In the genomic region with DNA sequence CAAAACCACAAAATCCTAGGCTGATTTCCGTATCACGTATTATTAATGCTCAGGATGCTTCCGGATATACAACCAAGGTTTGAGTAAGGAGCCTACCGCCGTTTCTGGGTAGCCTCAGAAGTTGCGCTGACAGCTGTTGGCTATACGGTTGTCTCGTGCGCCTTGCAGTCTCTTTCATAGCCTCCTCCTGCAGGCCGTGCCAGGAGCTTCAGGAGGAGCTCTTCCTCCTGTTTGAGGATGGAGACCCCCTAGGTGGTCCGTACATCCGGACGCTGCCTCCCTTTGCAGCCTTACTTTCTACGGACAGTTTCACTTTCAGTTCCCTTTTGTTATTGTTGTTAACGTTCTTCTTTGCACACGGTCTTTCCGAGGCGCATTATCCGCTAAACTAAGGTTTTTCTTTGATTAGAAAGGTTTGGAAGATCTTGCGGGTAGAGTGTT, we compare ENCODE assay signal across 8 mouse cellular contexts. TPM values are rescaled to one million over a fixed set of nuclear protein-coding genes. Genes with fewer than 3 reads are reported as not detected.
DNase-seq lines count a peak whose midpoint lies in the region; ATAC-seq and TF ChIP-seq lines count a peak whose summit lies in the region.

No protein-coding gene starts in this region.

- H3K4me3 ChIP-seq in lung, embryonic 14.5 days (ENCODE audit: low read depth, low read length): peak overlapping the region; percentile 94
- peak overlapping the region; percentile 71 for H3K4me3 ChIP-seq in neural tube, embryonic 14.5 days (ENCODE audit: low read depth, low read length)

- ATAC-seq in lung, embryonic 14.5 days (ENCODE audit: insufficient read depth): peak; percentile 46
- peak; percentile 50 for ATAC-seq in neural tube, embryonic 14.5 days (ENCODE audit: low read depth)

- under 1% methylated on average over 20 of the region's 20 CpGs for WGBS in lung, embryonic 14.5 days
- under 1% methylated on average over 20 of the region's 20 CpGs for WGBS in neural tube, embryonic 14.5 days

- H3K9ac ChIP-seq in lung, embryonic 14.5 days: peak overlapping the region; percentile 93
- H3K9ac ChIP-seq in neural tube, embryonic 14.5 days (replicated peaks; ENCODE audit: low read depth, low read length): peak overlapping the region; percentile 99

- no peaks in the 10 kb centered on the region for H3K9me3 ChIP-seq in lung, embryonic 14.5 days (ENCODE audit: low read depth, low read length)
- H3K9me3 ChIP-seq in neural tube, embryonic 14.5 days (ENCODE audit: control insufficient read depth, low read length): no peaks in the 10 kb centered on the region

- peak; percentile 20 for DNase-seq in urinary bladder, postnatal 14 days (ENCODE audit: low spot score)
- DNase-seq in urinary bladder, postnatal 4 days (ENCODE audit: low spot score in 2 of 2): no peak
- DNase-seq in cerebellum, postnatal 14 days: peak; percentile 47 to 49
- DNase-seq in heart, adult 8-10 months (ENCODE audit: low spot score): peak; percentile 48
- peak; percentile 32 for DNase-seq in kidney, adult 9 months
- peak; percentile 76 for DNase-seq in lung, embryonic 14.5 days
- DNase-seq in yolk sac, embryonic 10.5 days (ENCODE audit: low spot score): peak; percentile 49

- peak overlapping the region; percentile 60 for H3K4me2 ChIP-seq in lung, embryonic 14.5 days
- peak overlapping the region; percentile 52 for H3K4me2 ChIP-seq in neural tube, embryonic 14.5 days (ENCODE audit: low read depth, low read length)

- peak; percentile 41; the same call in 1 of the 2 replicates for TF ChIP-seq CTCF in lung, embryonic 14.5 days (IDR thresholded peaks at IDR 0.05; ENCODE audit: low read depth)

- no peaks in the 10 kb centered on the region for H3K4me1 ChIP-seq in lung, embryonic 14.5 days (ENCODE audit: insufficient read depth)
- peaks cover 16% of the 10 kb centered on the region for H3K4me1 ChIP-seq in neural tube, embryonic 14.5 days (ENCODE audit: control insufficient read depth, insufficient read depth, low read length)

- peak overlapping the region; percentile 95 for H3K27ac ChIP-seq in lung, embryonic 14.5 days (ENCODE audit: low read depth)
- peak overlapping the region; percentile 76 for H3K27ac ChIP-seq in neural tube, embryonic 14.5 days (ENCODE audit: low read depth, low read length)

- H3K27me3 ChIP-seq in lung, embryonic 14.5 days (ENCODE audit: insufficient read depth, low read length): no peaks in the 10 kb centered on the region
- no peaks in the 10 kb centered on the region for H3K27me3 ChIP-seq in neural tube, embryonic 14.5 days (ENCODE audit: control insufficient read depth, insufficient read depth, low read length)

- peaks cover 29% of the 10 kb centered on the region for H3K36me3 ChIP-seq in lung, embryonic 14.5 days (ENCODE audit: insufficient read depth)
- H3K36me3 ChIP-seq in neural tube, embryonic 14.5 days (ENCODE audit: control insufficient read depth, insufficient read depth, low read length): peaks cover 15% of the 10 kb centered on the region

RNA-seq across cellular contexts. Expression of gene Usf1, which starts 0.9 kb away (rescaled TPM):
- 10 to 100 TPM; 43.0 to 48.4 (median 45.2) TPM for total RNA-seq in heart, adult 8-10 months (2022)
- 81.0 and 81.9 TPM in 2 replicates for polyA plus RNA-seq in lung, embryonic 14.5 days (2014; fragmentation: Nextera tagmentation; extraction: Ambion mirVana)
- polyA plus RNA-seq in neural tube, embryonic 14.5 days (2014; fragmentation: Nextera tagmentation; extraction: Ambion mirVana): 164 and 191 TPM in 2 replicates

RNA-seq across cellular contexts. Expression of gene Tstd1, which starts 6.7 kb away (rescaled TPM):
- 1 to 10 TPM in 3 of 4 experiments, under 1 TPM in 1; 0.75 to 2.0 (median 1.3) TPM for total RNA-seq in heart, adult 8-10 months (2022)
- 2.0 and 3.4 TPM in 2 replicates for polyA plus RNA-seq in lung, embryonic 14.5 days (2014; fragmentation: Nextera tagmentation; extraction: Ambion mirVana)
- 2.9 and 3.8 TPM in 2 replicates for polyA plus RNA-seq in neural tube, embryonic 14.5 days (2014; fragmentation: Nextera tagmentation; extraction: Ambion mirVana)

RNA-seq across cellular contexts. Expression of gene Arhgap30, which starts 23.3 kb away (rescaled TPM):
- total RNA-seq in heart, adult 8-10 months (2022): 1 to 10 TPM; 1.7 to 3.0 (median 2.0) TPM
- 0.91 and 1.6 TPM in 2 replicates for polyA plus RNA-seq in lung, embryonic 14.5 days (2014; fragmentation: Nextera tagmentation; extraction: Ambion mirVana)
- 0.25 and 0.61 TPM in 2 replicates for polyA plus RNA-seq in neural tube, embryonic 14.5 days (2014; fragmentation: Nextera tagmentation; extraction: Ambion mirVana)

RNA-seq across cellular contexts. Expression of gene F11r, which starts 25.3 kb away (rescaled TPM):
- total RNA-seq in heart, adult 8-10 months (2022): 10 to 100 TPM; 34.5 to 36.2 (median 35.6) TPM
- 83.6 and 91.3 TPM in 2 replicates for polyA plus RNA-seq in lung, embryonic 14.5 days (2014; fragmentation: Nextera tagmentation; extraction: Ambion mirVana)
- 8.0 and 13.5 TPM in 2 replicates for polyA plus RNA-seq in neural tube, embryonic 14.5 days (2014; fragmentation: Nextera tagmentation; extraction: Ambion mirVana)

RNA-seq across cellular contexts. Expression of gene Nectin4, which starts 42.1 kb away (rescaled TPM):
- under 1 TPM in 3 of 4 experiments, not detected in 1; 0.11 to 0.38 (median 0.25) TPM for total RNA-seq in heart, adult 8-10 months (2022)
- polyA plus RNA-seq in lung, embryonic 14.5 days (2014; fragmentation: Nextera tagmentation; extraction: Ambion mirVana): 2.3 and 2.4 TPM in 2 replicates
- polyA plus RNA-seq in neural tube, embryonic 14.5 days (2014; fragmentation: Nextera tagmentation; extraction: Ambion mirVana): 2.2 and 2.8 TPM in 2 replicates

Comparison
In these comparisons a context has a peak if more than half of its experiments do, and no peak if none do; other contexts are left out.
1. DNase-seq: peak in urinary bladder, postnatal 14 days (single experiment), cerebellum, postnatal 14 days (2 of 2), heart, adult 8-10 months (single experiment), kidney, adult 9 months (single experiment), lung, embryonic 14.5 days (single experiment) and yolk sac, embryonic 10.5 days (single experiment); none in urinary bladder, postnatal 4 days (0 of 2).